Mouse (Mus musculus) T-helper 1 cell (primary cell): Measurements from ENCODE around the gene Fam170b.

ENCODE experiments used
- in situ Hi-C: fragments of 300-600 bp; cut with MboI, MseI; formaldehyde crosslinking; loops from one replicate; pipeline ENCODE4 v1.15.1; 2025; ENCODE audit warnings: high pct_unique_total_duplicates

Gene Fam170b

DNA sequence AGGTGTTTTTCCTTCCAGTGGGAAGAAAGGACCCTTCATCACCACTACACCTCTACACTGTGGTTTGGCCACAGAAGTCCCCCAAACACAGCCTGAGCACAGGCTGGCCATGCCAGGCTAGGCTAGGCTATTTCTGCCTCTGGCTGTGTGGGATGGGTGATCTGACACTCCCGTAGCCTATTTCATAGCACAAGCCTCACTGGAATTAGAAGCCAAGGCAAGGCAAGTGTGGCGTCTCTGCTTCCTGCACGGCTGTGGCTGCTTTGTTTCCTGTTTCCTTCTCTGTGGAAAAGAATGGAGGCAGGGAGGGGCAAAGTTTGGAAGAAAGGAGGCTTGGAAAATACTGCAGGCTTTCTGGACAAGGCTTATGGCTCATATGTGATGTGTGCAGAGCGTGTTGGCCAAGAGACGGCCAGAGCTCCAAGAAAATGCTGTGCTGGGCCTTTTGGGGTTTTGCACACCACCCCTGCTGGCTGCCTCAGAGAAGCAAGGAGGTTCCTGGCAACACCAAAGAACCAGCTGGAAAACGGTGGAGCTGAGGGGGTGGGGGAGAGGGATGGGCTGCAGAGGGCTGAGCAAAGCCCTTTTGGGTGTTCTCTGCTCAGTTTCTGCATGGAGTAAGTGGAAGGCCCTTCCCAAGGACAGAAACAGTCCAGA lies 5.6 kb upstream of the Fam170b start:
- in situ Hi-C loops = no loop called here

GRCm38 (mm10) chr14:32835181-32835580 lies 1.4 kb downstream of the Fam170b start:
- in situ Hi-C loops = no loop called here

GRCm38 (mm10) chr14:32835596-32835995 lies 1.8 kb downstream of the Fam170b start:
- in situ Hi-C loops = no loop called here

DNA sequence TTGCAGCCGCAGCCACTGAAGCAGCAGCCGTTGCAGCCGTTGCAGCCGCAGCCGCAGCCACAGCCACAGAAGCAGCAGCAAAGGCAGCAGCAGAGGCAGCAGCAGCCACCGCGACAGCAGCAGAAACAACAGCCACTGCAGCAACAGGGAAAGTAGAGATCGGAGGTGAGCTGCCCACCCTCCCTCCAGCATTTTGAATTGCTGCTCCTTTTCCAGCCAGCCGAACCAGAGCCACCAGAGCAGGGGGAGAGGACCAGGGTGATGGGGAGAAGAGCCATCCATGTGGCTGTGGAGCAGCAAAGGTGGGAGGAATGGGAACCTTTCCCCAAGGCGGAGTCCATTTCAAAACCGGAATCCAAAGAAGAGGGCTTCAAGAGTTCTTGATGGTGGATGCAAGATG lies 2.4 kb downstream of the Fam170b start:
- in situ Hi-C loops = no loop called here

- in situ Hi-C loops = no loop called here
Observed at GRCm38 (mm10) chr14:32842052-32842451, 8.3 kb downstream of the Fam170b start.

GRCm38 (mm10) chr14:32854059-32854458 lies 20.3 kb downstream of the Fam170b start:
- in situ Hi-C loops = no loop called here

DNA sequence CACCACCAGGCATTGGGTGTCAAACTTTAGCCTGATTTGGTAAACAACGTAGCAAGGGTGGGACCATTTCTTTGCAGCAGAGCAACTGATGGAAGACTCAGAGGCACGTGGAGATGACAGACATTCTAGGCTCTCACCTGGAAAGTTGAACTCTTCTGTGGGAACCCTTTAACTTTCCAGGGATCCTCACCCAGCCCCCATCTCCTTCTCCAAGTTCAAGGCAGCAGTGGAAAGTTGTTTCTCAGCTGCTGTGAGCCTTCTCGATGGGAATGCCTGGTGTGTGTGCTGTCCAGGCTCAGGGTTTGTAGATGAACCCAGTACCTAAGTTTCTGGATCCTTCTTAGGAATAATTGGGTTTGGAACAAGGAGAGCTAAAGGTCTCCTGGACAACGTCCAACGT lies 22.5 kb downstream of the Fam170b start:
- in situ Hi-C loops = no loop called here

DNA sequence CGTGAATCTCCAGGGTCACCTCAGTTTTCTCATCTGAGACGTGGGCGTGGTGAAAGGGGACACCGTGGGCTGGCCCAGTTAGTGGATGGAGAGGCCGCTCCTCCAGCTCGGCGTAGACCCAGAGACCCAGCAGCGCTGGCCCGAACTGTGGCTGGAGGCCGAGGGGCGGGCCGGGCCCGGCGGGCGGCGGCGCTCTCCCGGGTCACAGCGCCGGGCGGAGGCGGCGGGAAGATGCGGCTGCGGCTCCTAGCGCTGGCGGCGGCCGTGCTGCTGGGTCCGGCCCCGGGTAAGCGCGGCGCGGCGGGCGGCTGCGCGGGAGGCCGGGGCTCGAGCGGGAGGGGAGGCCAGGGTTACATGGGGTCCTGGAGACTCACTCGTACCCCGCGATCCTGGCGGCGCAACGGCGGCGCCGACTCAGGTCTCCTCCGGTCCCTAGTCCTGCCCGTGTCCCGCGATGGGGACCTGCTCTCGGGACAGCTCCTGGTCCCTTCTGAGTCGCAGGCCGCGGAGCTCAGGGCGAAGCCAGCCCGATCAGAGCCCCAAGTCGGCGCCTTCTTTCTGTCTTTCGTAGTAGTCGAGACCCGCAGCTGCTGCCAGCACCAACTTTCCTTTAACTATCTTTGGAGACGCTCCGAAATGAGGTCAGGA lies 23.0 kb downstream of the Fam170b start, which contains the start of gene Vstm4:
Gene Vstm4, plus strand, starts transcription at position 76 of the 648 bp plus-strand sequence.
- in situ Hi-C loops = no loop called here

GRCm38 (mm10) chr14:32858361-32858760 lies 24.6 kb downstream of the Fam170b start:
- in situ Hi-C loops = no loop called here

DNA sequence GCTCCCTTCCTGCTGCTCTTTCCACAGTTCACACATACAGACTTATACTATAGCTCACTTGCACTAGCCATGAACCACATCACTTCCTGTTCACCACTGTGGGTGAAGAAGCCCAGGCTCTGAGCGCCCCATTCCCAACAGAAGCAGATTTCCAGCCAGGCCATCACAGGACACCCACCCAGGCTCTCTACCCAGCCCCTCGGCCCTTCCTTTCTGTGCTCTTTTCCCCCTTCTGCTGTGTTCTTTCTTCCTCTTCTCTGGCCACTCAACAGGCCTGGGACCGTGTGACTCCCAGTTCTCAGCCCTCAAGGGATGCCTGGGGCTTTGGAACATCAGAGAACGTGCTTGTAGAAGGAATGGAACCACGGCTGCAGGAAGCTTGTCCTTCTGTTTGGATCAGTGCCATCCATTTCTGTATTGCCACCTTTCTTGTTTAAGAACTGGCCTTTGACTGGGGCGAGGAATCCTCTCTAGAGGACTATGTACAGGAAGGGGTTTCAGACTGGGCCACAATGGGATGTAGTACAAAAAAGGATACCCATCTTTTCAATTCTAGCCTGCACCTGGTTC lies 25.3 kb downstream of the Fam170b start:
- in situ Hi-C loops = no loop called here

GRCm38 (mm10) chr14:32859831-32860569 lies 26.2 kb downstream of the Fam170b start:
- in situ Hi-C loops = no loop called here

DNA sequence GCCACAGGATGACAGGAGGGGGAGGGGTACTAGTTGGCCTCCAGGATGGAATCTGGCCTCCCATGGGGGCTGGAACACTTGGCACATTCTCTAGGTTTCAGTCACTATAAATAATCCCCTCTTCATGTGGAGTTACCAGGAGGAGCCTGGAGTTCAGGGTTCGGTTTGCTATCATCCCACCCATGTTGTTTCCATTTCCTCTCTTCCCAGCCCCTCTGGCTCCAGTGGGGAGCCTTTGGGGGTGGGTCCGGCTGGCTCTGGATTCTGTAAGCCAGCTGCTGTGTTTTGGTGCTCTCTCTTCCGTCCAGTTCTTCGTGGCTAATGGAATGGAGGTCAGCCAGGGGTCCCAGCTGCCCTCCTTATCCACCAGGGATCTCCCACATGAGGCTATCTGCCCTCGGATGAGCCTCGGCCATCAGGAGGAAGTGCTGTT lies 27.4 kb downstream of the Fam170b start:
- in situ Hi-C loops = no loop called here

GRCm38 (mm10) chr14:32861656-32862055 lies 27.9 kb downstream of the Fam170b start:
- in situ Hi-C loops = no loop called here

DNA sequence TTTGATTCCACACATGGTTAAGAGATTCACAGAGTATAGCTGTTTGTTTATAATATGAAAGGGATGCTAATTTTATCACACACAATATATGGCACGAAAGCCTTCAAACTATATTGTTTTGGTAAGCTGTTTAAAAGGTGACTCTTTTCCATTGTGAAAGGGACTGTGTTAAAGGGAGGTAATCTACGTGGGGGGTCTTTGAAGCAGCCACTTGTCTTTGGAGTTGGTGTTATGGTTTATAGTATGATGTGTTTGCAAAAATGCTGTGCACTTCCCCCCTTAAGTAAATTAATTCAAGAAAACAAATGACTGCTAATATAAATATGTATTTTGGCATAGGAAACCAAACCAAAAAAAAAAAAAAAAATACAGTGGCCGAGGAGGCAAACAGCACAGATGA lies 31.6 kb downstream of the Fam170b start:
- in situ Hi-C loops = no loop called here

DNA sequence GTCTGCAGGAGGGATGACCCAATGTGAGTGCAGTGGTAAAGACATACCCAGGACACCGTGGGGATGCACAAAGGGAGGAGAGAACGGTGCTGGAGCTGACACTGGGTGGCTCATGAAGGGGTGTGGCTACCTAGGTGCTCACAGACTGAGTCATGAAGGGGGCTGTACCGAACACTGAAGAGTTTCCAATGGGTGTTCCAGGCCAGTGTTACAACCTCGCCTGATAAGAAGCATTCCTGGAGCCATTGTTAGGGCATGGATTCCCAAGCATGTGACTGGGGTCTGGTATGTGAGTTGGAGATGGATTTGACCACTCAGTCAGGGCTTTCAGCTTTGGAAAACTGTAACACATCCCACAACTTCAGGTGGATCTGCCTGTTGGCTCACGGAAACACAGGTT lies 38.2 kb downstream of the Fam170b start:
- in situ Hi-C loops = no loop called here

DNA sequence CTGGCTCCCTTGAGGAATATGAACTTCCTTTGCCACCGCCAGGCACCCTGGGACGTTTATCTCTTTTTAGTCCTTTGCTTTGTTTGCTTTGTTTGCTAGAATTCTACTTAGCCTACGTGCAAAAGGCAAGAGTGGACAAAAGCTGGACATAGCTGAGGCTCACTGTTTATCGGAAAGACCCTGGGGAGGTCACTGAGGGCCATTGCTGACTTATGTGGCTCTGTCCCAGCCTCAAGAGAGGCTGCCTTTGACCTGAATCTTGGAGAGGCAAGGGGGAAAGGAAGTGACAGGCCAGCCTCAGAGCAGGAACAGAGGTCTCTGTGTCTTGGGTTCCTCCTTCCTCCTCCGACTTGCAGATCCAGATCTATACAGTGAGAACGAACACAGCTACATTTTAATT lies 43.8 kb downstream of the Fam170b start:
- in situ Hi-C loops = no loop called here

DNA sequence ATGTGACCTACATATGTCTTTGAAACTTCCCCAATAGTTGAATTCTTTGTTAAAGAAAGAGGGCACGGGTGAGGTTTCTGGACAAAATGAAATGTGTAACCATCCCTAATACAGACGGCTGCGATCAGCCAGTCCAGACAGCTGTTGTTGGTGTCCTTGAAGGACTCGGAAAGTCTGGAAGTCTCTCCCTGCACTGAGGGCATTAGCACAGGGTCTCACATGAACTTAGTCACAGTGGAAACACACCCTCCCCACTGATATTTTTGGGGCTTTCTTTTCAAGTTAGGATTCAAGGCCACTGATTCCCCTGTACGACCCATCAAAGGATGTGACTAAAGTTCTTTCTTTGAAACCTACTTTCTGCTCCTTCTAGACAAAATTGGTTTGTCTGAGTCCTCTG lies 46.6 kb downstream of the Fam170b start:
- in situ Hi-C loops = no loop called here

DNA sequence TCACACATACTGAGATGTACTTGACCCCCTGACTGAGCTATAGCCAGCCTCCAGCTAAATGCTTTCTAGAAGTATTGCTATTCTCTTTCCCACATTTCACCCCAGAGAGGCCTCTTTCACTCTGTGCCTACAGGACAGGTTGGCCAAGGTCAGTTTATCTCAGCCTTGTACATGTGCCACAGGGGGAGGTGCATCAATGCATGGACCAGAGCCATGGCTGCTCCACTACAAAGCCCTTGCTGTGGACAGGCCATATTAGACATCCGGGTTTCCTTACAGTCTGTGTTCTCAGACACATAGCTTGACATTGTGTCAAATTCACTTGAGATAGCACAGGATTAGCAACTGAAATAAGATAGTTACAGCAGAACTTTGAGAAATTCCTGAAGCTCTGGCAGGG lies 47.9 kb downstream of the Fam170b start:
- in situ Hi-C loops = no loop called here
